Mouse (Mus musculus) cerebellum, adult 11-12 months (tissue): Measurements from ENCODE around the gene Hsd17b2.
A peak's percentile ranks its signal among the peaks of the same experiment; 100 is the strongest.

ENCODE experiments used
- DNase-seq: peaks from one replicate; pipeline ENCODE4 v3.0.0; 2022

Hsd17b2 gene

GRCm38 (mm10) chr8:117778531-117779322 is 77.0 kb downstream of the Hsd17b2 start:
- no peak for DNase-seq

- no peak for DNase-seq
Measured at GRCm38 (mm10) chr8:117779344-117779743, 77.6 kb downstream of the Hsd17b2 start.

DNA sequence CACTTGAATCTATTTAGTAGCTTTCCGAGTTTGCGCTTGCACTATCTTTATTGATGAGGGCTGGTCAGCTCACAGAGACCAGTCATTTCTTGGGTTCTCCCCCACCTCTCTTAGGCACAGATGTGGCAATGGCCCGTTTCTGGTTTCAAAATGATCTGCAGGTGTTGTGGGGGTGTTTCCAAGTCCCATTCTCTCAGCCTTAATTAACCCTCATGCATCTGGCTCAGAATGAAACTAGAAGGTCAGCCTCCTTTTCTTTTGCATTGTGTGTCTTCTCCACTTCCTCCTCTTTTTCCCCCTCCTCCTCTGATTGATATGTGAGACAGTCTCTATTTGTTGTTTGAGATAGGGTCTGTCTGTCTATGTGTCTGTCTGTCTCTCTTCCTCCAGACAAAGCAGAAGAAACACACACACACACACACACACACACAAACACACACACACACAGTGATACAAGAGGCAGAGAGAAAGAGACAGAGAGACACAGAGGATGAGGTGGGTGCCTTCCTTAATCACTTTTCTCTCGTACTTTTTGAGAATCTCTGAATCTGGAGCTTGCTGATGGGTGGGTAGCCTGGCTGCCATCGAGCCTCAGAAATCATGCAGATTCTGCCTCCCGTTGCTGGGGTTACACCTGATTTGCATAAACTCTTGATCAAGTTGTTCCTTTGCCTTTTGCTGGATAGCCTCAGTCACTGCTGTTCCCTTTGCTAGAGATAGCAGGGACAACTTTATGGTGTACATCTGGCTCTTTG is 79.8 kb downstream of the Hsd17b2 start:
- no peak for DNase-seq

DNA sequence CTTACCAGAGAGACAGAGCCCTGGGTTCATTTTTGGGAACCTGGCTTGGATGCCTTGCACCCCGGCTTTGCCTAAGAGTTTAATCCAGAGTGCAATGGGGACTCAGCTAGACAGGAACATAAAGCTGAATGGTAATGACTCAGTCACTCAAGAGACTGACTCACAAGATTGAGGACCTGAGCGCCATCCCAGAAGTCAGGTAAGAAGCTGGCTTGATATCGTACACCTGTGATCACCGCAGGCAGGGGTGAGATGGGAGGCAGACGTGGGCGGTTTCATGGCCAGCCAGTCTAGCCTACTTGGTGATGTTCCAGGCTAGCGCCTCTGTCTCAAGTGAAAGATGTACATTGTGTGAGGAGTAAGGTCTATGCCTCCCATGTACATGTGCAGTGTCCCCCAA is 81.3 kb downstream of the Hsd17b2 start:
- DNase-seq: no peak

DNA sequence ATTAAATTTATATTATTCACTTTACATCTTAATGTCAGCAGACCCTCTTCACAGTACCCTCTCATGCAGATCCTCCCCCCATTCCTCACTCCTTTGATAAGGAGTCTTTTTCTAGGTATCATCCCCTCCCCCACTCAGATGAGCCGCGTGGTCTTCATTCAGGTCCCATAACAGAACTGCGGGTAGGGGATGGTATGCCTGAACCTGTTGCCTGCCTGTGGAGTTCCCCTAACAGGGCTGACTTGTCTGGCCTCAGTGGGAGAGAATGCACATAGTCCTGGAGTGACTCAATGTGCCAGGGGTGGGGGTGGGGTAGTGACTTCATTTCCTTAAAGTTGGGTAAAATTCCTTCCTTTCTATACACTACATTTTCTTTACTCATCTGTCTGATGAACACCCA is 84.7 kb downstream of the Hsd17b2 start:
- no peak for DNase-seq

- no peak for DNase-seq
Measured at GRCm38 (mm10) chr8:117792616-117793144, 91.0 kb downstream of the Hsd17b2 start.

DNA sequence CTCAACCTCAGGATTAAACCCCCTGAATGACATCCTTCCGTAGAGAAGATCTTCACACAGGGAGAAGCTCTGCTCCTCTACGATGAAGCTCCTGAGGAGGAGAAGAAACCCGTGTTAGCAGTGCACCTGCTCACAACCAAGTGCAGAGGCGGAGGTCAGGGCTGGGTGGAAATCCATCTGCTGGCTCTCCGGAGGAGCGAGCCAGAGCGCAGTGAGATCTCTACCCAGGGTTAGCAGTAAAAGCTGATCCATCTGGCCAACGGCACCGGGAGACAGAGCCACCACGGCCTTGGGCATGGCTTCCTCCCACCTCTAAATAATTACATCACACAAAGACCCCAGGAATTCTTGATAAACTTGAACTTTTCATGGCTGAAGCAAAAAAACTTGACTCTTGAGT is 92.9 kb downstream of the Hsd17b2 start:
- DNase-seq: peak; percentile 72

DNA sequence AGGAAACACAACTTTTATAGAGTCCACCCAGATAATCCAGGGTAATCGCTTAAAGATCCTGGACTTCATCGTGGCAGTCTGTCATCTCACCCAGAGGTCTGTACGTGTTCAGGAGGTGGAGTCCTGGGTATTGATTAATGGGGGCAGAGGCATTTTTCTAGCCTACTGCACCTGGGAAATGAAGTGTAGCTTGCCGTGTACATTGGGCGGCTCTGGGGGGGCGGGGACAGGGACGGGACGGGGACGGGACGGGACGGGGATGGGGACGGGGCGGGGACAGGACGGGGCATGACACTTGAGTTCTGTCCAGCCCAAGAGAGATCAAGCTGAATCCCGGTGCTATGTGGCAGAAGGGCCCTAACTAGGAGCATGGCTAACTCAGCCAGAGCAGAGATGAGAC is 94.8 kb downstream of the Hsd17b2 start:
- no peak for DNase-seq

GRCm38 (mm10) chr8:117798066-117798465 is 96.4 kb downstream of the Hsd17b2 start:
- DNase-seq: no peak

DNA sequence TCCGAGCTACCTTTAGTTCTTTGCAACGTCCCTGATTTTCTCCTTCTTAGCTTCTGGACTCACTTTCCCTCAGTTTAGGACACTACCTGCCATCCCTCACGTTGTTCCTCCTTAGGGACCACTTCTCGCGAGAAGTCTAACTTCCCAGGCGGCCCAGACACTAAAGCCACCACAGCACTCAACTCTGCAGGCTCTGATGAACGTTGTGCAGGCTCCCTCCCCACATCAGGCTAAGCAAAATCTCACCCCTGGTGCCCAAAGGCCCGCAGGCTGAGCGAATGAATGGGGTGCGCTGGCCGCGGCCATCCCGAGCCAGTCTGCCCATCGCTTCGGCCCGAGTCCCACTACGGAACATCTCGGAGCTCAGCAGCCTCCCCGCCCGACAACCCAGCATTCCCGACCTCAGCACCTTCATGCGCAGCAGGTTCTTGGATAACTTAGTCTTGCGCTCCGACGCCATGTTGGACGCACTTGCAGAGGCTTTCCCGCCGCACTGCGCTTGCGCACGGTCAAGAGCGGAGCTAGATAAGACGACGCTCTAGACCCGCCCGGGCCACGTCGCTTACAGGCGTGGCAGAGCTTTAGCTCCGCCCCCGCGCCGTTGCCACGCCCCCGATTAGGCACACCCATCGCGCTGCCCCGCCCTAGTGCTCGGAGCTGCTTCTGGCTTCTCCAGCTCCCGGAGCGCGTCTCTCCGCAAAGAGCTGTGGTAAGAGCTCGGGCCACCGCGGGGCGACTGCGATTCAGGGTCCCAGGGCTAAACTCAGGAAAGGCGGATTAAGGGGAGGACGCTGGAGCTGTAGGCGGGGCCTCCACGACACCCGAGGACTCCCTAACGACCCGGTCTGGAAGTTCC is 100.0 kb downstream of the Hsd17b2 start, which contains the start of gene Mphosph6:
Gene Mphosph6, minus strand, starts transcription at position 501 of the 856 bp plus-strand sequence.
- peak; percentile 96 for DNase-seq

- no peak for DNase-seq
Measured at GRCm38 (mm10) chr8:117802299-117802689, 100.6 kb downstream of the Hsd17b2 start.

DNA sequence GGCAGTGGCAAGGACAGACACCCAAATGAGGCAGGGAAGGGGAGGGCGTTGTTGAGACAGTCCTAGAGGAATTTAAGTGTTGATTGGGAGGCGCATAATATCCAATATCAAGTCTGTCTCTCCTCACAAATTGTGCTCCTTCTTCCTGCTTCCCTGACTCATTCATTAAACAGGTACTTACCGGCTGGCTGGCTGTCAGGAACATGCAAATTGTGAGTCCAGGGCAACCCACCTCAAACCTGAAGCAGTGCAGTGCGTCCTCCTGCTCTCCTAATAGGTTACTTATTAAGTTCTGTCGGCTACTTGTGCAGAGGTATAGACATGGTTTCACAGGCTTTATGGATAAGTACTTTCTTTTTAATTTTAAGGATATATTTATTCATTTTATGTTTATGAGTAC is 103.7 kb downstream of the Hsd17b2 start:
- no peak for DNase-seq
